Mouse (Mus musculus): ENCODE results near the gene Tmem189. TPM values are rescaled to one million over a fixed set of nuclear protein-coding genes. Genes with fewer than 3 reads are reported as not detected.
"Not testable (repeated sequence)": the region's sequence is repeated elsewhere in the genome, so short reads cannot be mapped to it uniquely, and the experiment has no call there.

Gene Tmem189
- polyA plus RNA-seq, 1 experiment from 2014 or later = 34.5 TPM

GRCm38 (mm10) chr2:167627019-167627418 lies 62.6 kb downstream of the Tmem189 start:
- Histone ChIP-seq H3K4me2 (no peak overlapping the region), H3K4me3 (replicated peaks) (no peak overlapping the region), H3K9me3 (no peaks in the 10 kb centered on the region), H3K27ac (peak overlapping the region; percentile 16; the same call in 1 of the 2 replicates), H3K4me1 (peaks cover 41% of the 10 kb centered on the region), H3K9ac (no peak overlapping the region), H3K27me3 (no peaks in the 10 kb centered on the region), H3K36me3 (replicated peaks) (peaks cover 15% of the 10 kb centered on the region)
- 86% methylated on average over 7 of the region's 7 CpGs for WGBS
- ATAC-seq (ENCODE audit: low FRiP score) = no peak

GRCm38 (mm10) chr2:167625670-167626069 lies 64.0 kb downstream of the Tmem189 start:
- Histone ChIP-seq H3K27ac (no peak overlapping the region), H3K4me1 (peaks cover 36% of the 10 kb centered on the region), H3K9me3 (no peaks in the 10 kb centered on the region), H3K4me3 (replicated peaks) (no peak overlapping the region), H3K27me3 (no peaks in the 10 kb centered on the region), H3K36me3 (replicated peaks) (peaks cover 15% of the 10 kb centered on the region), H3K9ac (no peak overlapping the region), H3K4me2 (no peak overlapping the region)
- ATAC-seq (ENCODE audit: low FRiP score) = no peak
- 63% methylated on average over 2 of the region's 2 CpGs for WGBS

- H3K9ac ChIP-seq = no peak overlapping the region
- H3K9me3 ChIP-seq = no peaks in the 10 kb centered on the region
- no peak overlapping the region for H3K4me3 ChIP-seq (replicated peaks)
- H3K27me3 ChIP-seq = no peaks in the 10 kb centered on the region
- H3K36me3 ChIP-seq (replicated peaks) = peaks cover 15% of the 10 kb centered on the region
- no peak overlapping the region for H3K27ac ChIP-seq
- ATAC-seq (ENCODE audit: low FRiP score) = no peak
- H3K4me1 ChIP-seq = peaks cover 24% of the 10 kb centered on the region
- WGBS = 94% methylated on average over 5 of the region's 6 CpGs
- no peak overlapping the region for H3K4me2 ChIP-seq
Measured at GRCm38 (mm10) chr2:167624368-167625075, 65.1 kb downstream of the Tmem189 start.

- Histone ChIP-seq H3K4me3 (replicated peaks) (no peak overlapping the region), H3K4me2 (no peak overlapping the region), H3K9me3 (no peaks in the 10 kb centered on the region), H3K27me3 (no peaks in the 10 kb centered on the region), H3K9ac (no peak overlapping the region), H3K4me1 (peaks cover 16% of the 10 kb centered on the region; the same call in 1 of the 2 replicates), H3K27ac (no peak overlapping the region), H3K36me3 (replicated peaks) (peaks cover 11% of the 10 kb centered on the region)
- 89% methylated on average over 5 of the region's 5 CpGs for WGBS
- no peak for ATAC-seq (ENCODE audit: low FRiP score)
Measured at GRCm38 (mm10) chr2:167622965-167623364, 66.7 kb downstream of the Tmem189 start.

GRCm38 (mm10) chr2:167622352-167622751 lies 67.3 kb downstream of the Tmem189 start:
- peaks cover 14% of the 10 kb centered on the region; the same call in 1 of the 2 replicates for H3K4me1 ChIP-seq
- no peaks in the 10 kb centered on the region for H3K27me3 ChIP-seq
- no peak overlapping the region for H3K27ac ChIP-seq
- no peak overlapping the region for H3K4me2 ChIP-seq
- no peak for ATAC-seq (ENCODE audit: low FRiP score)
- WGBS = 87% methylated on average over 13 of the region's 13 CpGs
- H3K36me3 ChIP-seq (replicated peaks) = peaks cover 9% of the 10 kb centered on the region
- H3K9ac ChIP-seq = no peak overlapping the region
- no peak overlapping the region for H3K4me3 ChIP-seq (replicated peaks)
- no peaks in the 10 kb centered on the region for H3K9me3 ChIP-seq

- Histone ChIP-seq H3K36me3 (replicated peaks) (peaks cover 12% of the 10 kb centered on the region), H3K27ac (no peak overlapping the region), H3K9ac (no peak overlapping the region), H3K27me3 (no peaks in the 10 kb centered on the region), H3K9me3 (no peaks in the 10 kb centered on the region), H3K4me1 (peaks cover 11% of the 10 kb centered on the region; the same call in 1 of the 2 replicates), H3K4me2 (no peak overlapping the region), H3K4me3 (replicated peaks) (no peak overlapping the region)
- WGBS = 81% methylated on average over 9 of the region's 9 CpGs
- no peak for ATAC-seq (ENCODE audit: low FRiP score)
Measured at GRCm38 (mm10) chr2:167621255-167622087, 68.2 kb downstream of the Tmem189 start.

- Histone ChIP-seq H3K4me1 (peaks cover 7% of the 10 kb centered on the region; the same call in 1 of the 2 replicates), H3K36me3 (replicated peaks) (peaks cover 51% of the 10 kb centered on the region), H3K4me2 (no peak overlapping the region), H3K4me3 (replicated peaks) (no peak overlapping the region), H3K9me3 (peaks cover 3% of the 10 kb centered on the region; the same call in 1 of the 2 replicates), H3K27me3 (no peaks in the 10 kb centered on the region), H3K9ac (no peak overlapping the region), H3K27ac (no peak overlapping the region)
- WGBS = 73% methylated on average over 4 of the region's 4 CpGs
- ATAC-seq (ENCODE audit: low FRiP score) = no peak
Measured at GRCm38 (mm10) chr2:167617472-167617871, 72.2 kb downstream of the Tmem189 start.

GRCm38 (mm10) chr2:167617034-167617433 lies 72.6 kb downstream of the Tmem189 start:
- H3K4me3 ChIP-seq (replicated peaks) = no peak overlapping the region
- WGBS = 94% methylated on average over 3 of the region's 3 CpGs
- no peak overlapping the region for H3K27ac ChIP-seq
- H3K27me3 ChIP-seq = no peaks in the 10 kb centered on the region
- H3K9me3 ChIP-seq = peaks cover 3% of the 10 kb centered on the region; the same call in 1 of the 2 replicates
- no peak for ATAC-seq (ENCODE audit: low FRiP score)
- H3K36me3 ChIP-seq (replicated peaks) = peaks cover 55% of the 10 kb centered on the region
- H3K9ac ChIP-seq = no peak overlapping the region
- H3K4me2 ChIP-seq = no peak overlapping the region
- H3K4me1 ChIP-seq = peaks cover 7% of the 10 kb centered on the region; the same call in 1 of the 2 replicates

GRCm38 (mm10) chr2:167613335-167613734 lies 76.3 kb downstream of the Tmem189 start:
- H3K27me3 ChIP-seq; ATAC-seq (ENCODE audit: low FRiP score); H3K4me2 ChIP-seq; H3K4me1 ChIP-seq; H3K9me3 ChIP-seq; H3K27ac ChIP-seq; H3K4me3 ChIP-seq (replicated peaks); H3K9ac ChIP-seq: not testable (repeated sequence)
- WGBS = 93% methylated on average over 7 of the region's 7 CpGs
- H3K36me3 ChIP-seq (replicated peaks) = peaks cover 83% of the 10 kb centered on the region

- Histone ChIP-seq H3K9ac (no peak overlapping the region), H3K4me2 (no peak overlapping the region), H3K4me3 (replicated peaks) (no peak overlapping the region), H3K9me3 (peaks cover 3% of the 10 kb centered on the region; the same call in 1 of the 2 replicates), H3K27ac (no peak overlapping the region), H3K27me3 (no peaks in the 10 kb centered on the region), H3K4me1 (no peaks in the 10 kb centered on the region), H3K36me3 (replicated peaks) (peaks cover 84% of the 10 kb centered on the region)
- ATAC-seq (ENCODE audit: low FRiP score) = no peak
- WGBS = 91% methylated on average over 14 of the region's 14 CpGs
Measured at GRCm38 (mm10) chr2:167612122-167612521, 77.5 kb downstream of the Tmem189 start.

GRCm38 (mm10) chr2:167611287-167611686 lies 78.3 kb downstream of the Tmem189 start:
- no peaks in the 10 kb centered on the region for H3K4me1 ChIP-seq
- no peak overlapping the region for H3K27ac ChIP-seq
- no peak overlapping the region for H3K4me3 ChIP-seq (replicated peaks)
- H3K4me2 ChIP-seq = no peak overlapping the region
- no peak for ATAC-seq (ENCODE audit: low FRiP score)
- H3K9ac ChIP-seq = no peak overlapping the region
- 93% methylated on average over 10 of the region's 10 CpGs for WGBS
- peaks cover 84% of the 10 kb centered on the region for H3K36me3 ChIP-seq (replicated peaks)
- no peaks in the 10 kb centered on the region for H3K27me3 ChIP-seq
- H3K9me3 ChIP-seq = peaks cover 3% of the 10 kb centered on the region; the same call in 1 of the 2 replicates

GRCm38 (mm10) chr2:167606745-167607123 lies 82.9 kb downstream of the Tmem189 start:
- no peak overlapping the region for H3K9ac ChIP-seq
- WGBS = 91% methylated on average over 4 of the region's 4 CpGs
- H3K4me1 ChIP-seq = peaks cover 3% of the 10 kb centered on the region
- peaks cover 39% of the 10 kb centered on the region for H3K36me3 ChIP-seq (replicated peaks)
- no peak overlapping the region for H3K4me3 ChIP-seq (replicated peaks)
- H3K27me3 ChIP-seq = no peaks in the 10 kb centered on the region
- H3K27ac ChIP-seq = no peak overlapping the region
- ATAC-seq (ENCODE audit: low FRiP score) = no peak
- no peak overlapping the region for H3K4me2 ChIP-seq
- no peaks in the 10 kb centered on the region for H3K9me3 ChIP-seq
